Mouse (Mus musculus): ENCODE measurements around the gene Ciz1.

Ciz1 gene

GRCm38 (mm10) chr2:32352151-32353006, at the start of gene Ciz1:
Gene Ciz1 (plus strand): TSS chr2:32352327.
- DNase-seq = peak; percentile 28

GRCm38 (mm10) chr2:32302952-32303351, 49.2 kb upstream of the Ciz1 start:
- no peak for DNase-seq

- peak; percentile 70 for DNase-seq
These were observed 47.8 kb upstream of the Ciz1 start for GRCm38 (mm10) chr2:32304145-32304832.

GRCm38 (mm10) chr2:32305668-32306067, 46.5 kb upstream of the Ciz1 start:
- DNase-seq = no peak

- DNase-seq = no peak
These were observed 46.0 kb upstream of the Ciz1 start for GRCm38 (mm10) chr2:32306176-32306575.

- no peak for DNase-seq
These were observed 44.8 kb upstream of the Ciz1 start for GRCm38 (mm10) chr2:32307247-32307798.

GRCm38 (mm10) chr2:32307941-32308760, 44.0 kb upstream of the Ciz1 start:
- peak; percentile 73 for DNase-seq

- no peak for DNase-seq
These were observed 43.1 kb upstream of the Ciz1 start for GRCm38 (mm10) chr2:32308870-32309568.

GRCm38 (mm10) chr2:32310096-32310845, 41.9 kb upstream of the Ciz1 start:
- no peak for DNase-seq

- DNase-seq = no peak
These were observed 40.4 kb upstream of the Ciz1 start for GRCm38 (mm10) chr2:32311443-32312317.

GRCm38 (mm10) chr2:32312318-32312964, 39.7 kb upstream of the Ciz1 start:
- peak; percentile 89 for DNase-seq

- no peak for DNase-seq
These were observed 37.3 kb upstream of the Ciz1 start for GRCm38 (mm10) chr2:32314831-32315230.

GRCm38 (mm10) chr2:32315751-32316150, 36.4 kb upstream of the Ciz1 start:
- DNase-seq = peak; percentile 45

- peak; percentile 32 for DNase-seq
These were observed 35.1 kb upstream of the Ciz1 start for GRCm38 (mm10) chr2:32316887-32317656.

GRCm38 (mm10) chr2:32317791-32318417, 34.2 kb upstream of the Ciz1 start:
- peak; percentile 88 for DNase-seq

- DNase-seq = no peak
These were observed 33.2 kb upstream of the Ciz1 start for GRCm38 (mm10) chr2:32318709-32319585.
